Mouse (Mus musculus): ENCODE measurements around the gene Klf6.

The Klf6 gene

DNA sequence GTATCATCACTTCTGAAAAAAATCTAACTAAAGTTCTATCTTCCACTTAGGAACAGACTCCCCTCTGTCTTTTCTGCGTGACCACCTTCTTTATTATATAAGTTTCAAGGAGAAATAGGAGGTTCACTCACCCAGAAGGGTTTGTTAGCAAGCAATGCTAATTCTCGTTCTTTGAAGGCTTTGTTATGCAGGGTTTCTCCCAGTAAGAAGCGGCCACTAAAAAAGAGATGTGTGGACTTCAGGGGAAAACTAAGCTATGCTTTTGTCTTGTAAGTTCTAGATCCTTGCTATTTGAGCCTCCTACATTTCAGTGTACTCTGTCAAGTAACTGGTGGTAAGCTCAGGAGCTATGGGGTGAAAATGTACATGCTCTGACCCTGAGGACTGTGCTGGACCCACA, 38.4 kb downstream of the Klf6 start:
- no peak for DNase-seq (ENCODE audit: low spot score in 2 of 2)

DNA sequence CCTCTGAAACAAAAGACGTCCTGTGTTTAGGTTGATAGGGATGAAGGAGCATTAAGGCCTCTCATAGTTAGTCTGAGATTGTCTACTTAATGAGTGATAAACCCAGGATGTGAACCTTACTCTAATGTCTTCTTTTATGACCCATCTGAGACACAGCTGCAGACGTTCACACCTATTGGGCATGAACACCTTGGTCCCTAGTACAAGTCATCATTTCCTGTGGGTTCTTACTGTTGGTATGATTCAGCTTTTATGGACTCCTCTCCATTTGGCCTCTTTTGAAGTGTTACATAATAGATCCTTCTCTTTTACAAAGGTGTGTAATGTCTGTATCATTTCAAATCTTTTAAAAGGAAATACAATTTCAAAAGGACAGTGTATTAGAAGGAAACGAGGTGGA, 51.9 kb downstream of the Klf6 start:
- no peak for DNase-seq (ENCODE audit: low spot score in 2 of 2)

DNA sequence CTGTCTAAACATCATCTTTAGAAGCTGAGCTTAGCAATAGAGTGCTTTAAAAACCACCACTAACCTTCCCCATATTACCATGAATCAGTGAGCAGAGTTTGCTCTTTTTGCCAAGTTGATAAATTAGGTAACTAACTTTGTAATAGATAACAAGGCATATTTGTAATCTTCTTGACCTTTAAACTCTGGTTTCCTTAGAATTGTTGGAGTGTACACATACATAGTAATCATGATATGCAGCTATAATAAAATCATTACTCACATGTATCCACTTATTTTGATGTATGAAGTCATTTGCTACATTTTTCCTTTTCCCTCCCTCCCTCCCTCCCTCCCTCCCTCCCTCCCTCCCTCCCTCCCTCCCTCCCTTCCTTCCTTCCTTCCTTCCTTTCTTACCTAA, 56.1 kb downstream of the Klf6 start:
- no peak for DNase-seq (ENCODE audit: low spot score in 2 of 2)

DNA sequence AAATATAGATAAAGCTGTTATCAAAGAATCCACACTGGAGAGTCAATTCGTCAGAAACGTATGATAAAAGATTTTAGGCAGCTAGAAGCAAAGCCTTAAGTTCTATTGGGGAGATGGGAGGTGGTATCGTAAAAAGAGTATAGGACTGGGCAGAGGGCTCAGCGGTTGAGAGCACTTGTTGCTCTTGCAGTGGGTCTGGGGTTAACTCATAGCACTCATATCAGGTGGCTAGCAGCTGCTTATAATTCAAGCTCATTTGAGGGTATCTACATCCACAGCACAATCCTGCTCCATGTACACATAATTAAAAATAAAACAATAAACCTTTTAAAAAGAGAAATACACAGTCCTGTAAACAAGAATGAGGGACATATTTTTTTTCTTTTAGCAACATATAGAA, 58.7 kb downstream of the Klf6 start:
- no peak for DNase-seq (ENCODE audit: low spot score in 2 of 2)
